Mouse (Mus musculus) ES-Bruce4 (cell line): ENCODE results near the gene Gm3005. TPM values are rescaled to one million over a fixed set of nuclear protein-coding genes. Genes with fewer than 3 reads are reported as not detected.
"Not testable (repeated sequence)": the region's sequence is repeated elsewhere in the genome, so short reads cannot be mapped to it uniquely, and the experiment has no call there.

ENCODE experiments used
- H3K27ac ChIP-seq: 2 replicates; pipeline ENCODE4 v1.5.1; 2012; ENCODE audit warnings: low read length, inconsistent platforms; ENCODE audit not compliant: insufficient read depth
- H3K27me3 ChIP-seq: 2 replicates; pipeline ENCODE4 v1.6.1; 2012; ENCODE audit warnings: mild to moderate bottlenecking, low read length, inconsistent platforms; ENCODE audit not compliant: control insufficient read depth, poor library complexity, insufficient read depth, severe bottlenecking
- H3K36me3 ChIP-seq: 2 replicates; pipeline ENCODE4 v1.6.1; 2012; ENCODE audit warnings: inconsistent platforms, mild to moderate bottlenecking, low read length, moderate library complexity; ENCODE audit not compliant: control insufficient read depth, poor library complexity, insufficient read depth, severe bottlenecking
- H3K4me1 ChIP-seq: one replicate; pipeline ENCODE4 v1.8.1; 2011; ENCODE audit warnings: low read length; ENCODE audit not compliant: control insufficient read depth, insufficient read depth
- H3K4me3 ChIP-seq: 2 replicates; pipeline ENCODE4 v1.5.1; 2011; ENCODE audit warnings: low read depth, mild to moderate bottlenecking, low read length
- H3K9ac ChIP-seq: 2 replicates; pipeline ENCODE4 v1.6.1; 2012; ENCODE audit warnings: low read depth, mild to moderate bottlenecking, inconsistent platforms; ENCODE audit not compliant: poor library complexity, severe bottlenecking
- H3K9me3 ChIP-seq: replicated peaks from 2 replicates; pipeline ENCODE4 v1.6.1; 2012; ENCODE audit warnings: mild to moderate bottlenecking, low read length, inconsistent platforms; ENCODE audit not compliant: control insufficient read depth, poor library complexity, insufficient read depth, severe bottlenecking
- polyA plus RNA-seq: library from polyadenylated mRNA; stranded (reverse); fragments of >200 nt; gene quantifications from 2 replicates; pipeline ENCODE4 v1.2.4, GENCODE M21; 2011; ENCODE audit warnings: low read depth; ENCODE audit not compliant: missing spikeins, insufficient read depth, insufficient read length

Gm3005 gene
- 0.54 and 0.78 TPM in 2 replicates for polyA plus RNA-seq

DNA sequence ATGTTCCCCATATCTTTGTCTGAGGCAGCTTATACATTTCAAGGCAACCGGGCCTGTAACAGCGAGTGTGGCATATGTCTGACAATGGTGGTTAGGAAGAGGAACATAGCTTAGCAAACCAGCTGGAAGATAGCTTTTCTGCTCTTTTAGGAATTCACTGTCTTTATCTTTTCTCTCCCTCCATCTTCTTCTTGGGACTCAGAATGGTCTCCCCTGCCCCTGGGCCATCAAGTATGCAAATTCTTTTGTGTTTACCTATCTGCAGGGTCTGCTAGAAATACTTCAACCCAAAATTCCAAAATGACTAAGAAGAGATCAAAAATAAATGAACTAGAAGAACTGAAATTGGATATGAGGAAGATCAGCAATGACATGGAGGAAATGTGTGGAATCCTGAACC, at the start of gene Gm3005:
Gm3005 (plus strand) TSS at position 301 of the 400 bp plus-strand sequence.
- H3K4me1 ChIP-seq, H3K4me3 ChIP-seq, H3K27me3 ChIP-seq, H3K9ac ChIP-seq, H3K27ac ChIP-seq, H3K9me3 ChIP-seq, H3K36me3 ChIP-seq: not testable (repeated sequence)

DNA sequence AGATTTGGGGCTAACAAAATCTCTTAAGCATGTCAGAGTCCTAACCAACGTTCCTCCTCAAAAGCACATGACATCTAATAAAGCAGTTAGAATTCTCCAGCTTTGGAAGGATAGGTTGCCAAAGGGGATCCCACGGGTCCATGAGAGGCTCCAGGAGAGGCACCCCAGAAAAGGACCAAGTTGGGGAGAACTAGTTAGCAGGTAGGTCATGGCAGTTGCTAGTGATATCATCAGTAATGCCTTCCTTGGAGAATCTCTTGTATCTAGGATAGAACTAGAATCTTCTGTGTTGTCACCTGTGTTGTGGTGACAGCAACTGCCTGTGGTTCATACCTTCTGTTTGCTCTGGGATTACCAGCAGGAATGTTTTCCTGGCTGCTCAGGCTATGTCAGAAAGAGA, 33.1 kb upstream of the Gm3005 start, which contains the start of gene Gm10413:
Gm10413 (plus strand) TSS at position 301 of the 400 bp plus-strand sequence.
- not testable (repeated sequence) for H3K36me3 ChIP-seq, H3K9ac ChIP-seq, H3K4me1 ChIP-seq, H3K9me3 ChIP-seq, H3K27me3 ChIP-seq, H3K4me3 ChIP-seq, H3K27ac ChIP-seq

DNA sequence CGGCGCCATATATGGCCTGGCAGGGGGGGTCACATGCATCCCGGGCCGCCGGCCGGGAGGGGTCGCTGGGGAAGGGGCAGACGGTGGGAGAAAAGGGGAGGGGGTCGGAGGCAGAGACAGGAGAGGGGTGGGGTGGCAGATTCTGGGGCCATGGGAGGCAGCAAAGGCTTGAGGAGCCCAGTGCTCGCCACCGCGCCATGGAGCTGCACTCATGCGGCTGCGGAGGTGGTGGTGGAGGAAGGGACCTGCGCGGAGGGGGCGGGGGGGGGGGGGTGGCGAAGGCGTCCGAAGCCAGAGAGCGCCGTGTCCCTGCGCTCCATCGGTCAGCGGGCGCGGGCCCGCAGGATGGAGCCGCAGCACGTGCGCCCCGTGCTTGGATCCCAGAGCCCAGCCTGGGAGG, 15.6 kb upstream of the Gm3005 start, which contains the start of gene Gm10409:
Gm10409 (plus strand) TSS at position 301 of the 400 bp plus-strand sequence.
- not testable (repeated sequence) for H3K4me1 ChIP-seq, H3K9ac ChIP-seq, H3K4me3 ChIP-seq, H3K27me3 ChIP-seq, H3K36me3 ChIP-seq, H3K9me3 ChIP-seq, H3K27ac ChIP-seq

DNA sequence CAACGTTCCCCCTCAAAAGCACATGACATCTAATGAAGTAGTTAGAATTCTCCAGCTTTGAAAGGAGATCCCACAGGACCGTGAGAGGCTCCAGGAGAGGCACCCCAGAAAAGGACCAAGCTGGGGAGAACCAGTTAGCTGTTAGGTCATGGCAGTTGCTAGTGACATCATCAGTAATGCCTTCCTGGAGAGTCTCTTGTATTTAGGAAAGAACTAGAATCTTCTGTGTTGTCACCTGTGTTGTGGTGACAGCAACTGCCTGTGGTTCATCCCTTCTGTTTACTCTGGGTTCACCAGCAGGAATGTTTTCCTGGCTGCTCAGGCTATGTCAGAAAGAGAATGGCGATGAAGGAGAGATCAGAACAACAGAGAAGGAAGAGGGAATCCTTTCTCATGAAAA, 21.2 kb downstream of the Gm3005 start, which contains the start of gene Gm10408:
Gm10408 (plus strand) TSS at position 301 of the 400 bp plus-strand sequence.
- not testable (repeated sequence) for H3K27me3 ChIP-seq, H3K4me3 ChIP-seq, H3K36me3 ChIP-seq, H3K9ac ChIP-seq, H3K27ac ChIP-seq, H3K9me3 ChIP-seq, H3K4me1 ChIP-seq

DNA sequence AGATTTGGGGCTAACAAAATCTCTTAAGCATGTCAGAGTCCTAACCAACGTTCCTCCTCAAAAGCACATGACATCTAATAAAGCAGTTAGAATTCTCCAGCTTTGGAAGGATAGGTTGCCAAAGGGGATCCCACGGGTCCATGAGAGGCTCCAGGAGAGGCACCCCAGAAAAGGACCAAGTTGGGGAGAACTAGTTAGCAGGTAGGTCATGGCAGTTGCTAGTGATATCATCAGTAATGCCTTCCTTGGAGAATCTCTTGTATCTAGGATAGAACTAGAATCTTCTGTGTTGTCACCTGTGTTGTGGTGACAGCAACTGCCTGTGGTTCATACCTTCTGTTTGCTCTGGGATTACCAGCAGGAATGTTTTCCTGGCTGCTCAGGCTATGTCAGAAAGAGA, 206.3 kb downstream of the Gm3005 start, which contains the start of gene Gm3012:
Gm3012 (plus strand) TSS at position 301 of the 400 bp plus-strand sequence.
- not testable (repeated sequence) for H3K4me3 ChIP-seq, H3K27me3 ChIP-seq, H3K9me3 ChIP-seq, H3K9ac ChIP-seq, H3K4me1 ChIP-seq, H3K27ac ChIP-seq, H3K36me3 ChIP-seq

Other genes starting within 250 kb of the Gm3005 start
- not detected in 2 replicates for gene Gm5795, start 239.8 kb upstream of the Gm3005 start, polyA plus RNA-seq
- 3.2 and 4.1 TPM in 2 replicates for gene D830030K20Rik, start 219.6 kb upstream of the Gm3005 start, polyA plus RNA-seq
- not detected in 2 replicates for gene Gm2956, start 95.5 kb upstream of the Gm3005 start, polyA plus RNA-seq
- gene Gm10413, start 33.0 kb upstream of the Gm3005 start, polyA plus RNA-seq = not detected in 2 replicates
- gene Gm10409, start 15.5 kb upstream of the Gm3005 start, polyA plus RNA-seq = not detected in 2 replicates
- gene Gm10408, start 21.3 kb downstream of the Gm3005 start, polyA plus RNA-seq = not detected in 2 replicates
- not detected in 2 replicates for gene Gm3012, start 206.4 kb downstream of the Gm3005 start, polyA plus RNA-seq
- not detected in 2 replicates for gene Gm3020, start 223.9 kb downstream of the Gm3005 start, polyA plus RNA-seq